ENCODE assay signal across 20 mouse cellular contexts in the genomic region with DNA sequence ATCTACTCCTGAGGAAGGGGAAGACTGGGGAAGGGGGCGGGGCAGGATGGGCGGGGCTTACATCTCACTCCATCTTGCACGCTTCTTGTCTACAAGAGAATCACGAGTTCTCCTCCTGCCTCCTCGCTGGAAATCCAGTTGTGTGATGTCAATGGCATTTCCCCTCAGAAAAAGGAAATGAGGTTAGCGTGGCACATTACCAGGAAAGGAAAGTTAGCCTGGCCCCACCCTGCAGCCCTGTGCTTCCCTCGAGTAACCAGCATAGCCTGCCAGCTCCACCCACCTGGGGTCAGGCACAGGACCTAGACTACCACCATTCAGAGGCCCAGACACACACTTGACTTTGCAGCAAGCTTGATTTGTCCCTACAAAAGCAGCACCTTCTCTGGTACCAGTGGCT. TPM values are rescaled to one million over a fixed set of nuclear protein-coding genes. Genes with fewer than 3 reads are reported as not detected.
DNase-seq lines count a peak whose midpoint lies in the region; ATAC-seq and TF ChIP-seq lines count a peak whose summit lies in the region.
"Had no signal": no experiment of that assay in that cellular context is flagged by ENCODE, and none has a peak within 500 bp of the region (broad histone marks: within the 10 kb centered on the region; RNA-seq: fewer than 3 reads in every experiment).

No protein-coding gene starts in this region.

- intact Hi-C loops in heart, adult 2 months (cut with DNase I): no loop called here
- intact Hi-C loops in heart, postnatal 10 days (cut with DNase I): no loop called here
- intact Hi-C loops in left cerebral cortex, postnatal 25 days (cut with DNase I): no loop called here

- H3K36me3 ChIP-seq in heart, adult 2 months (ENCODE audit: control insufficient read depth, insufficient read depth, low read length): no peaks in the 10 kb centered on the region
- H3K36me3 ChIP-seq in lung, postnatal 0 days (ENCODE audit: insufficient read depth, low read length): no peaks in the 10 kb centered on the region
- H3K36me3 ChIP-seq: forebrain, embryonic 15.5 days; intestine, embryonic 15.5 days; limb, embryonic 10.5 days had no signal

- DNase-seq in heart, adult 2 months: peak; percentile 48 to 57
- DNase-seq in heart, postnatal 10 days: no peak
- peak; percentile 33 to 36 for DNase-seq in B cell, adult 2 months
- DNase-seq in lung, postnatal 0 days (ENCODE audit: low spot score): peak; percentile 42
- DNase-seq in liver: no peak
- no peak for DNase-seq in left cerebral cortex, postnatal 25 days (ENCODE audit: low spot score in 2 of 2)
- no peak for DNase-seq in thymus, postnatal 36 days
- DNase-seq: cerebellum, postnatal 10 days; gastrocnemius, postnatal 14 days; layer of hippocampus, postnatal 36 days; right cerebral cortex, adult 18-20 months; thymus, postnatal 14 days had no signal

- peak overlapping the region; percentile 36 for H3K27ac ChIP-seq in heart, adult 2 months
- peak overlapping the region; percentile 64 for H3K27ac ChIP-seq in brown adipose tissue, adult 24 weeks (replicated peaks; ENCODE audit: low read depth, low read length)
- no peak overlapping the region for H3K27ac ChIP-seq in lung, postnatal 0 days (ENCODE audit: low read length)
- H3K27ac ChIP-seq: forebrain, embryonic 15.5 days; intestine, embryonic 15.5 days; limb, embryonic 10.5 days; liver, embryonic 14.5 days had no signal

- no peak overlapping the region for H3K9ac ChIP-seq in heart, adult 2 months (ENCODE audit: low read depth, low read length)
- no peak overlapping the region for H3K9ac ChIP-seq in lung, postnatal 0 days (replicated peaks; ENCODE audit: low read depth)
- H3K9ac ChIP-seq: forebrain, embryonic 15.5 days; intestine, embryonic 15.5 days; liver, embryonic 14.5 days had no signal

- TF ChIP-seq POLR2A in heart, adult 2 months (IDR thresholded peaks at IDR 0.05; ENCODE audit: insufficient read depth, low read depth, low read length): no peak

- no peaks in the 10 kb centered on the region for H3K79me2 ChIP-seq in heart, adult 2 months (replicated peaks; ENCODE audit: control insufficient read depth, insufficient read depth, low read length)

- no peak for TF ChIP-seq EP300 in heart, adult 2 months (IDR thresholded peaks at IDR 0.05; ENCODE audit: insufficient read depth, low read depth, low read length)
- peak; percentile 79 for TF ChIP-seq EP300 in lung, postnatal 0 days (IDR thresholded peaks at IDR 0.05)

- no peaks in the 10 kb centered on the region for H3K27me3 ChIP-seq in heart, adult 2 months (ENCODE audit: control insufficient read depth, insufficient read depth, low read length)
- no peaks in the 10 kb centered on the region for H3K27me3 ChIP-seq in lung, postnatal 0 days (replicated peaks; ENCODE audit: insufficient read depth, low read length)
- H3K27me3 ChIP-seq: forebrain, embryonic 15.5 days; intestine, embryonic 15.5 days had no signal

- H3K9me3 ChIP-seq in lung, postnatal 0 days (ENCODE audit: low read length): no peaks in the 10 kb centered on the region
- H3K9me3 ChIP-seq: forebrain, embryonic 15.5 days; intestine, embryonic 15.5 days; limb, embryonic 10.5 days had no signal

- H3K4me3 ChIP-seq in heart, adult 2 months: no peak overlapping the region
- no peak overlapping the region for H3K4me3 ChIP-seq in brown adipose tissue, adult 24 weeks (ENCODE audit: insufficient read depth, low read depth, low read length)
- no peak overlapping the region for H3K4me3 ChIP-seq in lung, postnatal 0 days (ENCODE audit: low read depth, low read length)
- H3K4me3 ChIP-seq: forebrain, embryonic 15.5 days; intestine, embryonic 15.5 days; limb, embryonic 10.5 days; myocyte had no signal

- 37% methylated on average over 7 of the region's 7 CpGs for WGBS in heart, adult 2 months
- 37% methylated on average over 7 of the region's 7 CpGs for WGBS in lung, postnatal 0 days

- TF ChIP-seq CTCF in heart, adult 2 months (IDR thresholded peaks at IDR 0.05): no peak
- TF ChIP-seq CTCF in lung, postnatal 0 days (IDR thresholded peaks at IDR 0.05): no peak

- ATAC-seq in lung, postnatal 0 days: peak; percentile 75
- ATAC-seq: activated CD4-positive, CD25-positive, alpha-beta regulatory T cell, adult 4 months; forebrain, embryonic 15.5 days; intestine, embryonic 15.5 days had no signal

- no peak overlapping the region for H3K4me2 ChIP-seq in lung, postnatal 0 days (replicated peaks; ENCODE audit: low read depth, low read length)
- H3K4me2 ChIP-seq: forebrain, embryonic 15.5 days; intestine, embryonic 15.5 days had no signal

- H3K4me1 ChIP-seq in heart, adult 2 months (ENCODE audit: control insufficient read depth, insufficient read depth, low read length): peaks cover 1% of the 10 kb centered on the region; the same call in 1 of the 2 replicates
- H3K4me1 ChIP-seq in brown adipose tissue, adult 24 weeks (ENCODE audit: control insufficient read depth, insufficient read depth, insufficient read length, low read length): peaks cover 11% of the 10 kb centered on the region; the same call in 1 of the 2 replicates
- H3K4me1 ChIP-seq in lung, postnatal 0 days (ENCODE audit: insufficient read depth, low read depth, low read length): no peaks in the 10 kb centered on the region
- H3K4me1 ChIP-seq: forebrain, embryonic 15.5 days; intestine, embryonic 15.5 days; limb, embryonic 10.5 days had no signal

RNA-seq across cellular contexts. Expression of a gene that starts 42.5 kb away (rescaled TPM):
- 10 to 100 TPM; 13.6 to 13.7 TPM for total RNA-seq in heart, adult 2 months (2021)
- 14.5 and 21.9 TPM in 2 replicates for polyA plus RNA-seq in heart, adult 2 months (2012; rRNA removed)
- total RNA-seq in heart, postnatal 10 days (2021): 10 to 100 TPM; 17.9 to 18.7 TPM
- 4.5 and 5.1 TPM in 2 replicates for polyA plus RNA-seq in brown adipose tissue, adult 24 weeks (2012; ENCODE audit: insufficient read depth, insufficient read length, missing spikeins)
- 5.7 and 6.4 TPM in 2 replicates for polyA plus RNA-seq in lung, postnatal 0 days (2015; fragmentation: Nextera tagmentation; extraction: Ambion mirVana)
- 1 to 10 TPM; 7.0 to 7.2 TPM for total RNA-seq in left cerebral cortex, postnatal 25 days (2021)
- total RNA-seq: megakaryocyte-erythroid progenitor cell, adult 5-6 weeks had no signal

Comparison
In these comparisons a context has a peak if more than half of its experiments do, and no peak if none do; other contexts are left out.
1. DNase-seq: peak in heart, adult 2 months (2 of 2), B cell, adult 2 months (2 of 2) and lung, postnatal 0 days (single experiment); none in heart, postnatal 10 days (0 of 2), liver (single experiment), left cerebral cortex, postnatal 25 days (0 of 2) and thymus, postnatal 36 days (0 of 2).